Mouse (Mus musculus): ENCODE measurements around the gene Rnf185. TPM values are rescaled to one million over a fixed set of nuclear protein-coding genes. Genes with fewer than 3 reads are reported as not detected.

The Rnf185 gene
- polyA plus RNA-seq, 1 experiment from 2014 or later = 34.1 TPM

DNA sequence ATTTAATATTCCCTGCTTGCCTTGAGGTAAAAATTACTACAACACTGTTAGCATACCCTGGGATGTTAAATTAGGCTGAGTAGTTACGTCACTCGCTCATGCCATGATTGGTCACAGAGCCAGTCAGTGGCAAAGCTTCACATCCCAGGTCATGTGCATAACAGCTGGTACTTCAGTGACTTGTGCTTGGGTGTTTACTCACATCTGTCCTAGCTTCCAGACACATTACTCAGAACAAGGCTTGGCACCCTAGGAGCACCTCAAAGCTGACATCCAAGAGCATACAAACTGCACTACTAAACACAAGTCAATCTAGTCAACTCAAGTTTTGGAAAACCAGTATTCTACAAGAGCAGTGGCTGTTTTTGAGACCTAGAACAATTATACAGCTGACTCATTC, 9.1 kb downstream of the Rnf185 start:
- no peak overlapping the region for H3K4me2 ChIP-seq
- no peak overlapping the region for H3K27ac ChIP-seq
- WGBS = 84% methylated on average over 2 of the region's 2 CpGs
- no peak overlapping the region for H3K4me3 ChIP-seq
- no peaks in the 10 kb centered on the region for H3K36me3 ChIP-seq
- no peak for ATAC-seq (ENCODE audit: insufficient number of reproducible peaks, insufficient read depth, low FRiP score, low TSS enrichment, low read depth)
- H3K9ac ChIP-seq = no peak overlapping the region
- H3K27me3 ChIP-seq = no peaks in the 10 kb centered on the region
- no peaks in the 10 kb centered on the region for H3K9me3 ChIP-seq
- H3K4me1 ChIP-seq = peaks cover 5% of the 10 kb centered on the region; the same call in 1 of the 2 replicates

DNA sequence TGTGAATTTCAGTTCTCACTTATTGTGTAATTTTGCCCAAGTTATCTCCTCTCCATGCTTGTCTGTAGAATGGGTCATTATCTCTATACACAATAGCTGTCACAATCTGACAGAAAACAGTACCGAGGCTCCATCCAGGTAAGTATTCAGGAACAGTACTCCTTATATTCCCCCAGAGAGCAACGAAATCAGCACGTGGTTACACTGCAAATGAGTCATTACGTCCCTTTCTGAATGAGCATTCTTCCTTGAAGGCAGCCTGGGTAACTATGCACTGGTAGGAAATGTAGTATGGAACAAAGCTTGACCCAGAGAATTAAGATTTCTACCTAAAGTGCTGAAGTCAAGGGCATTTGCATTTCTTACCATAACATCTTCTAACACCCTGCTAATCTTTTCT, 9.5 kb downstream of the Rnf185 start:
- Histone ChIP-seq H3K9ac (no peak overlapping the region), H3K27me3 (no peaks in the 10 kb centered on the region), H3K36me3 (no peaks in the 10 kb centered on the region), H3K4me3 (no peak overlapping the region), H3K9me3 (no peaks in the 10 kb centered on the region), H3K4me2 (no peak overlapping the region), H3K27ac (no peak overlapping the region), H3K4me1 (peaks cover 5% of the 10 kb centered on the region; the same call in 1 of the 2 replicates)
- 81% methylated on average over 4 of the region's 4 CpGs for WGBS
- ATAC-seq (ENCODE audit: insufficient number of reproducible peaks, insufficient read depth, low FRiP score, low TSS enrichment, low read depth) = no peak

DNA sequence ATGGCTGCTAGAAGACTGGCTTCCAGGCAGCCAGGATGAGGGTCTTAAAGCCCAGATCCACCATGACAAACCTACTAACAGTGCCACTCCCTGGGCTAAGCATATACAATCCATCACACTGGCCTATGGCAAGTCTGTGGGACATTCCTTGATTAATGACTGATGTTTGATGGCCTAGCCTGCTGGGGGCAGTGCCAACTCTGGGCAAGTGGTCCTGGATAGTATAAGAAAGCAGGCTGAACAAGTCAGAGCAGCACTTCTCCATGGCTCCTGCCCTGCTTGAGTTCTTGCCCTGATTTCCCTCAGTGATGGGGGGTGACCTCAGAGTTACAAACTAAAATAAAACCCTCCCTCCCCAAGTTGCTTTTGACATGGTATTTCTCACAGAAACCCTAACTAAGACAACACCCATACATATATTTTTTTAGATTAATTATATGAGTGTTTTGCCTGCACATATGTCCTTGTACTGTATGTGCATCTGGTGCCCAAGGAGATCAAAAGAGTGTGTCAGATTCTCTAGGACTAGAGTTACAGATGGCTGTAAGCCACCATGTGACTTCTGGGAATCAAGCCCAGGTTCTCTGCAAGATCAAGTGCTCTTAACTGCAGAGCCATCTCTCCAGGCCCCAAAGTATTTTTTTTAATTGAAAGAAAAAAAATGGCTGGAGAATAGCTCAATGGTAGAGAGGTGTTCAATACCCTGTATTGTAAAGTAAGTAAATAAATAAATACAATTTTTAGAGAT, 10.3 kb downstream of the Rnf185 start:
- Histone ChIP-seq H3K27me3 (no peaks in the 10 kb centered on the region), H3K4me1 (peaks cover 5% of the 10 kb centered on the region; the same call in 1 of the 2 replicates), H3K36me3 (no peaks in the 10 kb centered on the region), H3K9me3 (no peaks in the 10 kb centered on the region), H3K4me3 (no peak overlapping the region), H3K9ac (no peak overlapping the region), H3K27ac (no peak overlapping the region), H3K4me2 (no peak overlapping the region)
- no peak for ATAC-seq (ENCODE audit: insufficient number of reproducible peaks, insufficient read depth, low FRiP score, low TSS enrichment, low read depth)

DNA sequence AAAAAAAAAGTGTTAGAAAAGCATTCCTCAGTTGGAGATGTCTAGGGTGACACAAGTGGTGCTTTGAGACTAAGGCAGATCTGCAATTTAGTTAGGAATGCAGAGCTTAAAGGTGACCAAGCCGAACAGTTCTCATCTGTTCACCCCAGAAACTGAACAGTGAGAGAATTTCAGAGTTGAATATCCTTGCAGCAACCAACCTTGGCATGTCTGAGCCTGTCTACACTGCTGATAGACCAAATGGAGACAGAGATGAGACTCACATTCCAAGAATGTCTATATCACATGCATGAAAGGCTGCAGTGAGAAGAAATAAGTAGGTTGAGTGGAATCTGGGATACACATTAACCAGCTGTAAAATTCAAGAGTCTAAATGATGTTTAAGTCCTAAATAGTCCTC, 14.5 kb downstream of the Rnf185 start:
- Histone ChIP-seq H3K9me3 (no peaks in the 10 kb centered on the region), H3K4me1 (peaks cover 5% of the 10 kb centered on the region; the same call in 1 of the 2 replicates), H3K4me2 (no peak overlapping the region), H3K36me3 (no peaks in the 10 kb centered on the region), H3K4me3 (no peak overlapping the region), H3K27me3 (no peaks in the 10 kb centered on the region), H3K27ac (no peak overlapping the region), H3K9ac (no peak overlapping the region)
- 89% methylated on average over 1 of the region's 1 CpGs for WGBS
- ATAC-seq (ENCODE audit: insufficient number of reproducible peaks, insufficient read depth, low FRiP score, low TSS enrichment, low read depth) = no peak

DNA sequence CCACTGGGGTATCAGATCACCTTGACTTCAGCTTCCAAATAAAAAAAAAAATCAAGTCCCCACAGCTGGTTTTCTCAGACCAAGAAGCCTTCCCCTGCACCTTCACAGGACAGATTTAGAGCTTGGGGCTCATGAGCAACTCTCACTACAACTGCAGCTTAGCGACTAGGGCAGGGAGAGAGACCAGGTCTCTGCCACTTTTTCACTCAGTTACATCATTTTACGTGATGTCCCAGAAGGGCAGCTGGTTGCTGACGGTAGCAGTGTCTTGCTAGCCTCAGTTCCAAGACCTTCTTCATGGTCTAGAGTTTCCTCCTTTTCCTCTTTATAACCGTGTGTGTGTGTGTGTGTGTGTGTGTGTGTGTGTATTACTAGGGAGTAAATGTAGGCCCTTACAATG, 18.4 kb downstream of the Rnf185 start:
- no peak overlapping the region for H3K9ac ChIP-seq
- H3K27me3 ChIP-seq = no peaks in the 10 kb centered on the region
- no peak overlapping the region for H3K4me3 ChIP-seq
- no peak overlapping the region for H3K27ac ChIP-seq
- 78% methylated on average over 4 of the region's 4 CpGs for WGBS
- no peaks in the 10 kb centered on the region for H3K4me1 ChIP-seq
- 0 out of 2 replicates have a peak, but pooled peaks cover 8% of the 10 kb centered on the region for H3K36me3 ChIP-seq
- no peak for ATAC-seq (ENCODE audit: insufficient number of reproducible peaks, insufficient read depth, low FRiP score, low TSS enrichment, low read depth)
- no peaks in the 10 kb centered on the region for H3K9me3 ChIP-seq
- H3K4me2 ChIP-seq = no peak overlapping the region

DNA sequence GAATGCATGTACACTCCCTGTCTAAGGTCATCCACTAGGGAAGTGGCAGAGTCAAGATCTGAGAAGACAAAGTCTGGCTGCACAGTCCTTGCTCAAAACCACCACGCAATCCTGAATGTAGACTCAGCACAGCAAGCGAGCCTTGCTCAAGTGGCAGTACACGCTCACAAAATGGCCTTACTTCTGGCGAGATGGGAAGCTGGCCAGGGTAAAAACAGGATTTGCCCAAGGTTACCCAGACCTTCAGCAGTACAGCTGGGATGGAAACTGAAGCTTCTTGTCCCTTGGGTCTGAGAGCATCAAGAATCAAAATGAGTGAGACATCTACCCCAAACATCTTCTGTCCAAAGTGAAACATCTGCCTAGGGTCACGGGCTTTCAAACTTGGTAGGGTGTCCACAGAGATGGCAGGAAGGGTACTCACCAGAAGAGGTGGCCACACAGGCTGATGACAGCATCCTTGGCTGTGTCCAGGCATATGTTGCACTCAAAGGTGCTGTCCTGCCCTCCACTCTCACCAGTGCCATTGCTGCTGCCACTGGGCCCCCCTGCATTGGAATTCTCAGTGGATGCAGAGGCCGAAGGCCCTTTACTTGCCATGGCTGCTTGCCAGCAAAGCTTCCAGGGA, 20.1 kb downstream of the Rnf185 start:
- 91% methylated on average over 6 of the region's 6 CpGs for WGBS
- no peak for ATAC-seq (ENCODE audit: insufficient number of reproducible peaks, insufficient read depth, low FRiP score, low TSS enrichment, low read depth)
- Histone ChIP-seq H3K27me3 (no peaks in the 10 kb centered on the region), H3K27ac (no peak overlapping the region), H3K36me3 (0 out of 2 replicates have a peak, but pooled peaks cover 8% of the 10 kb centered on the region), H3K4me1 (no peaks in the 10 kb centered on the region), H3K4me2 (no peak overlapping the region), H3K9ac (0 out of 2 replicates have a peak overlapping the region, but pooled peaks have one; percentile 4), H3K4me3 (no peak overlapping the region), H3K9me3 (no peaks in the 10 kb centered on the region)

DNA sequence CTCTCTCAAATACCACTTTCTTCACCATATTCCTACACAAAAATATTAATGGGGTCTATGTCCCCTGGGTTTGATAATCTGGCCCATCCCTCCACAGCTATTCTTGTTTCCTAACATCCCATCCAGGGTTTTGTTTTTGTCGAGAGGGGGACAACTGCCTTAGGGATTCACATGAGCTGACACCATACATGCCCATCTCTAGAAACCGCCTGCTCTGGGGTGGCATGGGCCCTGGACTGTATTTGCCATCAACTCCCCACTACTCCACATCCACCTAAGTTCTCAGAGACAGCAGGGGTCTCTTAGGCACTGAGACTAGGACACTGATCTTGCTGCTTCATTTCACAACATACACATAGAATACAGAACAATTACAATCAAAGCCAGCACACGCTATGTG, 20.6 kb downstream of the Rnf185 start:
- Histone ChIP-seq H3K27me3 (no peaks in the 10 kb centered on the region), H3K4me3 (no peak overlapping the region), H3K9ac (no peak overlapping the region), H3K4me2 (no peak overlapping the region), H3K4me1 (no peaks in the 10 kb centered on the region), H3K27ac (no peak overlapping the region), H3K36me3 (0 out of 2 replicates have a peak, but pooled peaks cover 8% of the 10 kb centered on the region), H3K9me3 (no peaks in the 10 kb centered on the region)
- 94% methylated on average over 3 of the region's 3 CpGs for WGBS
- ATAC-seq (ENCODE audit: insufficient number of reproducible peaks, insufficient read depth, low FRiP score, low TSS enrichment, low read depth) = no peak

DNA sequence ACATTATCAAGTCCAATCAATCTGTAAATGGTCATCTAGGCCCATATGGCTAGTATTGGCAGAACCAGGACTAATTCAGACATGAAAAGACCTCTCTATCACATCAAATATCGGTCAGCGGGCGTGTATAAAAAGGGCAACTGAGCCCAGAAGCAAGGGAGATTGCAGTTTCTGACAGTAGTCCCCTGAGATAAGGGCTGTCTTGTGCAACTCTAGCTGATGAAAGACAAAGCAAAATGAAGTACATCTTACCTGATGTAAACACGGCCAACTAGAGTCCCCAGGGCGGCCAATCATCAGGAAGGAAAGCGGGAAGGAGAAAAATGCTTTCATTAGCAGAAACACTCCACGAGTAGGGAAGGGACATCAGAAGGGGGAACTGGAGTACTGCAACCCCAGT, 23.5 kb downstream of the Rnf185 start:
- 84% methylated on average over 7 of the region's 7 CpGs for WGBS
- Histone ChIP-seq H3K27ac (no peak overlapping the region), H3K4me1 (no peaks in the 10 kb centered on the region), H3K27me3 (no peaks in the 10 kb centered on the region), H3K9me3 (no peaks in the 10 kb centered on the region), H3K4me2 (no peak overlapping the region), H3K9ac (no peak overlapping the region), H3K36me3 (peaks cover 35% of the 10 kb centered on the region), H3K4me3 (no peak overlapping the region)
- no peak for ATAC-seq (ENCODE audit: insufficient number of reproducible peaks, insufficient read depth, low FRiP score, low TSS enrichment, low read depth)

DNA sequence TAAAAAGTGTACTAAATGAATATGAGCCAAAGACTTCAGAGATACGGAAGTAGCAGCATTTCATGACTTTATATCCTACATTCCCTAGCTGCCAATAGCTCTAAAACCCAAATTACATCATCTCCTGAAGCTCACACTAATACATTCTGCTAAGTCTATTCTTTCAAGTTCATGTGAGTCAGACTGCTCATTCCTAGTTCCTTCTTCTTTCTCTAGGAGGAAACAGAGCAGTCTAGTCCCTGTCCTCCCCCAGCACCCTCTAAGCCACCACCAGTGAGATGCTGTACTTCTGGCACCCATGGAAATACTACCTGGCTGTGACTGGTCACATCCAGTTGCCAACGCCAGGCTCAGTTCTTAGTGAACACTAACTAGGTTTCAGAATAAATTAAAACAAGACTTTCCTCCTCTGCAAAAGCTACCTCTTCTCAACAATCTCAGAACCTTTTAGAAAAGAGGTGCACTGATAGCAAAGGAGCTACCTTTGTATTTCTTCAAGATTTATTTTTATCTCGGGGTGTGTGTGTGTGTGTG, 24.4 kb downstream of the Rnf185 start:
- peaks cover 40% of the 10 kb centered on the region for H3K36me3 ChIP-seq
- H3K27ac ChIP-seq = no peak overlapping the region
- no peaks in the 10 kb centered on the region for H3K4me1 ChIP-seq
- H3K4me3 ChIP-seq = no peak overlapping the region
- H3K4me2 ChIP-seq = no peak overlapping the region
- no peaks in the 10 kb centered on the region for H3K9me3 ChIP-seq
- no peaks in the 10 kb centered on the region for H3K27me3 ChIP-seq
- 83% methylated on average over 3 of the region's 3 CpGs for WGBS
- H3K9ac ChIP-seq = no peak overlapping the region
- ATAC-seq (ENCODE audit: insufficient number of reproducible peaks, insufficient read depth, low FRiP score, low TSS enrichment, low read depth) = no peak

DNA sequence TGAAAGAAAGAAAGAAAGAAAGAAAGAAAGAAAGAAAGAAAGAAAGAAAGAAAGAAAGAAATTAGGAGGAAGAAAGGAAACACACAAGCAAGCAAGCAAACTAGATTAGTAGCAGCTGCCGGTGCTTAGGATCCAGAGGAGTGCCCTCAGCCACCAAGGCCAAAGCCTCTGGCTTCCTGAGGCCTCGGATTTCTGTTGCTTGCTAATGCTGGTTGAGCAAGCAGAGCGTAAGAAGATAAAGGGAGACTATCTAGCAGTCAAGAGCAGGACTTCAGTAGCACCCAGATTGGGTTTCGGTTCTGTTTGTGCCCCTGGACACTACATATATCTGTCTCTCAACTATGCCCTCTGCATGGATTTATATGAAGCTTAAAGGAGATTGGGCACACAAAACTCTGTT, 29.9 kb downstream of the Rnf185 start:
- no peak for ATAC-seq (ENCODE audit: insufficient number of reproducible peaks, insufficient read depth, low FRiP score, low TSS enrichment, low read depth)
- 70% methylated on average over 4 of the region's 4 CpGs for WGBS
- peaks cover 60% of the 10 kb centered on the region for H3K36me3 ChIP-seq
- no peak overlapping the region for H3K27ac ChIP-seq
- no peak overlapping the region for H3K9ac ChIP-seq
- H3K4me3 ChIP-seq = no peak overlapping the region
- H3K4me2 ChIP-seq = no peak overlapping the region
- no peaks in the 10 kb centered on the region for H3K27me3 ChIP-seq
- H3K9me3 ChIP-seq = no peaks in the 10 kb centered on the region
- H3K4me1 ChIP-seq = no peaks in the 10 kb centered on the region

DNA sequence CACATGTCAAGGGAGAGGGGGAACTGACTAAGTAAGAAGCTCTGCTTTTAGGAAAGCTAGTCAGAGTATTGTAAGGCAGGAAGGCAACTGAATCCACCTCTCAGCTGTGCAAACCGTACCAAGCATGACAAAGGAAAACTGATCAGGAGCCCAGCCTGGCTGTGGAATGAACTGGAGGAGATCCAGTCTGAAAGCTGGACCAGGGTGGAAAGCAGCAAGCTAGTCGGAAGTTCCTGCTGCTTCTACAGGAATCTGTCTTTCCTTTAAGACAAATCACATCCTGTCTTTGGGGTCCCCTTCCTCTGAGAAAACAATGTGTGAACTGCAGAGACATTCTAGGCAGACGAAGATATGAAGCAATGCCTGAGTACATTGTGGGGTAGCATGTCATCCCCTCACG, 33.4 kb downstream of the Rnf185 start:
- Histone ChIP-seq H3K4me2 (no peak overlapping the region), H3K4me3 (no peak overlapping the region), H3K36me3 (peaks cover 57% of the 10 kb centered on the region), H3K27ac (no peak overlapping the region), H3K9ac (no peak overlapping the region), H3K4me1 (no peaks in the 10 kb centered on the region), H3K9me3 (no peaks in the 10 kb centered on the region), H3K27me3 (no peaks in the 10 kb centered on the region)
- ATAC-seq (ENCODE audit: insufficient number of reproducible peaks, insufficient read depth, low FRiP score, low TSS enrichment, low read depth) = no peak
- 73% methylated on average over 4 of the region's 4 CpGs for WGBS

DNA sequence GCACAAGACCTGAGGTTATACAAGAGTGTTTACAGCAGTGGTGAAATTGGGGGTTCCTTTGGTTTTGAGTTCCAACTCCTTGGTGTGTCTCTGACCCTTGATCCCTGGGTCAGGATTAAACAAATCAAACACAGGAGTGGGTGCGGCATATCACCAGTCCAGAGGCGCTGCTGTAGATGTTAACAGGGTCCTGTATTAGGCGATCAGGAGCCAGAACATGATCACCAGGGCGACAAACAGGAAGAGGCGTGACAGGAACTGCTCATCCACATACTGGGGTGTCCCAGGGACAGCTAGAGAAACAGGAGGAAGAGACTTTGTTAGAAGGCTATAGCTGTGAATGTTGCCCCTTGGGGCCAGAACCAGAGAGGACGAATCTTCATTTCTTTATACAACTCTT, 34.4 kb downstream of the Rnf185 start:
- Histone ChIP-seq H3K27me3 (no peaks in the 10 kb centered on the region), H3K4me1 (no peaks in the 10 kb centered on the region), H3K4me2 (no peak overlapping the region), H3K9me3 (no peaks in the 10 kb centered on the region), H3K36me3 (peaks cover 51% of the 10 kb centered on the region), H3K9ac (no peak overlapping the region), H3K4me3 (no peak overlapping the region), H3K27ac (no peak overlapping the region)
- ATAC-seq (ENCODE audit: insufficient number of reproducible peaks, insufficient read depth, low FRiP score, low TSS enrichment, low read depth) = no peak
- 72% methylated on average over 6 of the region's 6 CpGs for whole genome bisulfite sequencing
